Mouse (Mus musculus): ENCODE data around the gene Mbtd1.
"Not testable (repeated sequence)": the region's sequence is repeated elsewhere in the genome, so short reads cannot be mapped to it uniquely, and the experiment has no call there.

Gene Mbtd1

GRCm38 (mm10) chr11:93885572-93886410 is at the start of gene Mbtd1, which contains the start of gene Utp18:
Gene Mbtd1 (plus strand): TSS chr11:93885852.
Gene Utp18 (minus strand): TSS chr11:93885766.
- in situ Hi-C loops (cut with MboI, MseI) = loop anchor here (5.0 kb wide), 1 partner anchor 82 kb away; the partner anchor contains the start of genes Gm20390 and Nme1

DNA sequence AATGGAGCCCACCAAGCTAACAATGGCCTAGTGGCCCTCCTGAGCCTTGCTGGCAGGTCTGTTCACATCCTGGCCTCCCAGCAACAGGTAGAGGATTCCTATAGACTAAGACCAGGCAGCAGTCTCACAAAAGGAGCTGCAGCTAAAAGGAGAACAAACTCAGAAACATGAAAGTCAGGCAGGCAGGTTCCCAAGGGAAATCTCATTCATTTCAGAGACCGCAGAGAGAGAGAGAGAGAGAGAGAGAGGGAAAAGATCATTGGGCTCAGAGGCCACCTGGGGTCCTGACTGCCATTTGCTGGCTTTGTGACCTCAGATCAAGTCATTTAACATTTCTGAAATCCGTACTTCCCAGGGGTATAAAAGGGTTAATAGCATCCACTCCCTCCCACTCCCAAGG is 38.3 kb upstream of the Mbtd1 start:
- in situ Hi-C loops (cut with MboI, MseI) = no loop called here

DNA sequence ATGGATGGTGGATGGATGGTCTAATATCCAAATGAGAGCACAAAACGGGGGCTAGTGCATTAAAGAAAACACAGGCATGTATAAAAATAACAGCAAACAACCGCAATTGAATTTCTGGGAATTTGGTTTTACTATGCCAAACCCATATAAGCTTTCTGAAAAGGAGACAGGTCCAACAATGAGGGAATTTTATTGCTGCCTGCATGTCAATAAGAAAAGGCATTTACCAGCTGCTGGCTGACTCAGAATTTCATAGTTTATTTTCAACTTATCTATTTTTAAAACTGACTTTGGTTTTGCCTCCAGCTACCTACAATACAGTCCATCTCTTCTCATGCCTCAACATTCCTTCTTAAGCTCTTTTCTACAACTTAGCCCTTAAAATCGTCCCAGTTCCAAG is 33.1 kb upstream of the Mbtd1 start:
- in situ Hi-C loops (cut with MboI, MseI) = no loop called here

DNA sequence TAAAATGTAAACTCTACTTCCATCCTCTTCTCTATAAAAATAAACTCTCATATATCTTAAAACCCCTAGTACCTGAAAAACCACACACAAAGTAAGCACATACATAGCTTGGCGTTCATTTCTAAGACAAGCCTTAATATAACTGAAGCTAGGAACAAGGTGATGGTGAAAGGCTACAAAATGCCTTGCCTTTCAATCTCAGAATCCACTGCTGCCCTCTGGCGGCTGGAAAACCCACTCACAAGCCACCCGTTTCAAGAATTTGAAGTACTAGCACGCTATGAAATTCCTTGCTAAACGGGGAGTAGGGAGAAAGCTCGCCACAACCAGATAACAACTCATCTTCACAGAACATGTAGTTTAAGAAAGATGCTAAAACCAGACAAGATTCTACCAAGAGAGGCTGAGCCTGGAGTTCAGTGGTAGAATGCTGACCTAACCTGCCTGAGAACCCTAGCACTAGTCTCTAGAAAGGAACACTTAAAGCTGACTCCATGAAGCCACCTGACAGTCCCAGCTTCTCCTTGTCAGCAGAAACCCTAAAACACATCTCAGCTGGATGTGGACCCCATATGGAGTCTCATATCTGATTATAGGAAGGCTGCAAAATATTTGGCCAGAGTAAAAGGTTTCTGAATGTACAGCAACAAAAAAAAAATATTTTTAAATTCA is 29.2 kb upstream of the Mbtd1 start:
- in situ Hi-C loops (cut with MboI, MseI) = no loop called here

- in situ Hi-C loops (cut with MboI, MseI) = no loop called here
Measured at GRCm38 (mm10) chr11:93860540-93861172, 25.0 kb upstream of the Mbtd1 start.

- in situ Hi-C loops (cut with MboI, MseI) = no loop called here
Measured at GRCm38 (mm10) chr11:93861193-93861592, 24.5 kb upstream of the Mbtd1 start.

DNA sequence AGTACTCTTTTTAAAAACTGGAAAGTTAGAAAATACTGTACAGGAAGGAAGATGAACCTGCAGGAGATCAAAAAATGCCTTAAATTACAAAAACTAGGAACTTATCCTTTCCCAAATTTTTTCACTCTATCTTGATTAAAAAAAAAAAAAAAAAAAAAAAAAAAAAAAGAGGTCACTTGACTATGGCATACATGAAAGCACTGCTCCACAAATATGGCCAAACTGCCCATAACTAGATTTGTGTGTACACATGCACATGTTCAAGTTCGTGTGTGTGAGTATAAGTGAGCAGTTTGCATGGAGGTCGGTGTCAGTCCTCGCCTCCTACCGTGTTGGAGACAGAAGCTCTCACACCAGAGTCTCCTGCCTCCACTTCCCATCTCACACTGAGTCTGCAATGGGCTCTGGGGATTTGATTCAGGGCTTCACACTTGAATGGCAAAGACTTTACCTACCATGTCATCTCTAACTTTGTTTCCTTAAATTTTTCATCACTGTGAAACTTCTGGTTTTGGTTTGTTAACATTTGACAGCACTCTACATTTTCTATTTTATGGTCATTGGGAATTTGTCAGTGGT is 23.5 kb upstream of the Mbtd1 start:
- in situ Hi-C loops (cut with MboI, MseI) = no loop called here

GRCm38 (mm10) chr11:93862638-93863037 is 23.0 kb upstream of the Mbtd1 start:
- in situ Hi-C loops (cut with MboI, MseI) = no loop called here

DNA sequence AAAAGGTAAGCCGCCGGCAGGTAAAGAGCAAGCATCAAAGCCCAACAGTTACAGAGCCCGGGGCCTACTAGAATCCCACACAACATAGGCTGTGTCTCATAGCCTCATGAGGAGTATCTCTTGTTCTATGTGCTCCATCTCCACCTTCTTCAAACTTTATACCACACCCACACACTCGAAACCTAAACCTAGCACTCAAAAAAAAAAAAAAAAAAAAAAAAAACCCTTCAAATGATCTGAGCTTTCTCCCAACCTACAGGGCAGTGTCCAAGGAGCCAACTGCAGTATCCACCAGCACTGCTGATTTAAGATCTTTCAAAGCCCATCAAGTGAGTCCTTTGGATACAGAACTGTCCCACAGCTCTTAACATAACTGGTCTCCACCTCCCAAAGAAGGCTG is 1.6 kb upstream of the Mbtd1 start:
- in situ Hi-C loops (cut with MboI, MseI) = no loop called here

DNA sequence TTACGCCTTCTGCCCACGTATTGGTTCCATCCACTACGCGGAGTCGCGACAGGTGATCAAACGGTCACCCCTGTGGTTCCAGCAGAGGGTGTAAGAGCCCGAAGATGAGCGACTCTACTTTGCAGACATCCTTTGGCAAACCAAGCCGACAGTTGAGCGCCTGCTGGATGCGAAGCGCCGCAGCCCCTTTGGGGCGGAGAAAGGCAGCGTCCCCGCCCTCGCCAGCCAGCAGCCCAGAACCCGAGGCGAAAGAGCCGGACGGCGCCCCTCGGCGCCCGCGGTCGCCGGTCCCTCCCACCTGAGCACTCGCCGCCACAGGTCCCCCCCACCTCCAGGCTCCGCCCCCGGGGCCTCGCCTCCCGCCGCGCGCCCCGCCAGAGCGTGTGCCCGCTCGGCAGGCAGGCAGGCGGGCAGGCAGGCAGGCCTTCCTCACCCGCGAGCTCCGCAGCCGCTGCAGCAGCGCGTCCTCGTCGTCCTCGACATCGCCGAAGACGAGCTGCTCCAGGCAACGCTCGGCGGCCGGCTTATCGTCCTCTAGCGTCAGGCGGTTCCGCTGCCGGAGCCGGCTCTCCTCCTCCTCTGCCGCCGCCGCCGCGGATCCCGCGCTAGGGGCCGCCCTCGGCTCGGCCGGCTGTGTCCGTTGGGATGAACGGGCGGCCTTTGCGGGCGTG is 616 bp upstream of the Mbtd1 start:
- in situ Hi-C loops (cut with MboI, MseI) = loop anchor here (5.0 kb wide), 1 partner anchor 82 kb away; the partner anchor contains the start of genes Gm20390 and Nme1

DNA sequence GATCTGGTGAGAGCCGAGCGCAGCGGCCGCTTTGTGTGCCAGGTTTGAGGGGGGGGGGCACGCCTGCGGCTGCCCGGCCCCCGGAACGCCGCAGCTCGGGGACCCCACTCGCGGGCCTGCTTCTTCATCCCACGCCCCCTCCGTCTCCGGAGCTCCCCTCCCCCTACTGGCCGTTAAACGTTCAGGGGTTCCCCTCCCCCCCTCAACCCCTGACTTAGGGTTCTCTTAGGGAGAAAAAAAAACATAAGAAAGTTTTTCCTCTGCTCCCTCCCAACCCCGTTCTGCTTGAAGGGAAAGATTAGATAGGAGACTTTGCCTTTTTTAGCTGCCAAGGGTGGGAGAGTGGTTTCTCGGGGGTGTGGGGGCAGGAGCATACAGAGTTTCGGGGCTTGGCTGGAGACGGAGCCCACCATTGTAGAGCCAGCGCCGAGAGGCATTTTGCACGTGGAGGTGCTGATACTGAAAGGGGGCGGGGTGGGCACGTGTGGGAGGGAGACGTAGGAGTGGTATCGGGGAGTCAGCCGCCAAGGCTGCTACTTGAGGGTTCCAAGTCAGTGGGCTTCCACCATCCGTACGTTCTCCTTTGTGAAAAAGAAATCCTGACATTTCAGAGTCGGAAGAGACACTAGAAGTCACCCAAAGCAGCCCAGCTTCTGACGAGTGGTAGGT is 893 bp downstream of the Mbtd1 start:
- in situ Hi-C loops (cut with MboI, MseI) = loop anchor here (5.0 kb wide), 1 partner anchor 81 kb away; the partner anchor contains the start of genes Gm20390 and Nme1

- in situ Hi-C loops (cut with MboI, MseI) = loop anchor here (5.0 kb wide), 1 partner anchor 80 kb away; the partner anchor contains the start of genes Gm20390 and Nme1
Measured at GRCm38 (mm10) chr11:93887080-93887447, 1.4 kb downstream of the Mbtd1 start.

- in situ Hi-C loops (cut with MboI, MseI) = no loop called here
Measured at GRCm38 (mm10) chr11:93897732-93898131, 12.1 kb downstream of the Mbtd1 start.

DNA sequence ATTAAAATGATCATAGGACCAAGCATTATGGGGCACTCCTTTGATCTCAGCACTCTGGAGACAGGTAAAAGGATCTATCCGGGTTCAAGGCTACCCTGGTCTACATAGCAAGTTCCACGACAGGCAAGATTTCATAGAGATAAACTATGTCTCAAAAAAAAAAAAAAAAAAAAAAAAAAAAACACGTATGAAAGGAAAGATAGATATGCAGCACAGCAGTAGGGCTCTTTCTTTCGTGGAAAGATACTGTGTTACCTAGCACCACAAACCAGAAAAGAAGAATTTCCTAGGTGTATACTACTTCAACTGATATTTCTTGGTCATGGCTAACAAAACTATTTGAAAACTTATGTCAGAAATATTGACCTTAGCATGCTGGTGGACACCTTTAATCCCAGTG is 21.2 kb downstream of the Mbtd1 start:
- in situ Hi-C loops (cut with MboI, MseI) = no loop called here

GRCm38 (mm10) chr11:93907839-93908238 is 22.2 kb downstream of the Mbtd1 start:
- in situ Hi-C loops (cut with MboI, MseI) = no loop called here

GRCm38 (mm10) chr11:93908829-93909228 is 23.2 kb downstream of the Mbtd1 start:
- in situ Hi-C loops (cut with MboI, MseI) = no loop called here

- in situ Hi-C loops (cut with MboI, MseI) = no loop called here
Measured at GRCm38 (mm10) chr11:93911603-93912002, 26.0 kb downstream of the Mbtd1 start.

DNA sequence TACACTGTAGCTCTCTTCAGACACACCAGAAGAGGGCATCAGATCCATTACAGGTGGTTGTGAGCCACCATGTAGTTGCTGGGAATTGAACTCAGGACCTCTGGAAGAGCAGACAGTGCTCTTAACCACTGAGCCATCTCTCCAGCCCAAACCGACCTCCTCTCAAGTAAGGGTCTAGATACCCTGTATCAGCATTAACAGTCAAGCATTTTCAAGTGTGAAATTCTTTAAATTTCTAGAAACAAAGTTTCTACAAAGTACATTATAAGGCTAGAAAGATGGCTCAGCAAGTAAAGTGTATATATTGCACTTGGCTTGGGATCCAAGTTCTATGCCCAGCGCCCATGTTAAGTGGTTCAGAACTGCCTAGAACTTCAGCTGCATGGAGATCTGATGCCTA is 29.4 kb downstream of the Mbtd1 start:
- in situ Hi-C loops (cut with MboI, MseI) = not testable (repeated sequence)

- in situ Hi-C loops (cut with MboI, MseI) = no loop called here
Measured at GRCm38 (mm10) chr11:93929106-93929505, 43.5 kb downstream of the Mbtd1 start.

DNA sequence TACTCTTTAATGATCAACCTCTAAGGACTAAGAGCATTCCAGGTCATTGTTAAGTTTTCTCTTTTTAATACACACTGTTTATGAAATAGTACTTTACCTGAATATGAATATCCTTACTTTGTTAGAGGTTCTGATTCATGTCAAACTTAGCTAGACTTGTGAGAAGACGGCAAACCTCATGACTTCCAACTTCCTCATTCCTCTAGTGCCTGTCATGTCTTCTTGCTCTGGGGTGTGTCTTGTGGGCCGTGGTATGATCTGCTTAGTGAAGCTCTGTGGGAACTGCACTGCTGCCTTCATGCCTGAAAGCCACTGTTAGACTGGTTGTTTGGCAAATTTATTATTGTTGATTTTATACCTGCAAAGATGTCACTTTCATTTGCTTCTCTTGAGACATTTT is 55.3 kb downstream of the Mbtd1 start:
- in situ Hi-C loops (cut with MboI, MseI) = no loop called here

DNA sequence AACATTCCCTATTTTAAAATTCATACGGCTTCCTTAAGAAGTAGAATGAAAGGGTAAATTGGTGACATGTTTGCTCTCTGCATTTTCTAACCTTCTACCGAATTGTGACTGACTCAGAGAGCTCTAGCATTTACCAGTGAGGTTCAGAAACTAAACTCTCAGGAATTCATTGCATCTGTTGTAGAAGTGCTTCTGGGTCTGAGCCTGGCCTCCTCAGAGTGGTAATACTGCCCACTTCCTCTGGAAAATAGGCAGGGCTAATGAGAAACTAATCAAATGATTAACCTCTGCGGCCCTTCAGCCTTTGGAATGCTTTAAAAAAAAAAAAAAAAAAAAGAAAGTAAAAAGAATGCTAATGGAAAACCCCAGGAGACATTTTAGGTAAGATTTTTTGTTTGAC is 59.3 kb downstream of the Mbtd1 start:
- in situ Hi-C loops (cut with MboI, MseI) = no loop called here
